Mouse (Mus musculus) limb, embryonic 10.5 days (tissue): Measurements from ENCODE around the gene Srprb. TPM values are rescaled to one million over a fixed set of nuclear protein-coding genes. Genes with fewer than 3 reads are reported as not detected.
A peak's percentile ranks its signal among the peaks of the same experiment; 100 is the strongest.

ENCODE experiments used
- DNase-seq: peaks from one replicate; pipeline ENCODE4 v3.0.0-alpha.2; 2017; ENCODE audit warnings: low spot score
- H3K27ac ChIP-seq: fragments of 300-500 bp; sonication (generic); 2 replicates; pipeline ENCODE4 v1.5.1; 2016; ENCODE audit warnings: mild to moderate bottlenecking
- H3K27me3 ChIP-seq: fragments of 300-500 bp; sonication (generic); 2 replicates; pipeline ENCODE4 v1.6.1; 2016; ENCODE audit warnings: low read depth, mild to moderate bottlenecking; ENCODE audit not compliant: poor library complexity, severe bottlenecking
- H3K36me3 ChIP-seq: fragments of 300-500 bp; sonication (generic); 2 replicates; pipeline ENCODE4 v1.6.1; 2016; ENCODE audit warnings: mild to moderate bottlenecking, moderate library complexity
- H3K4me1 ChIP-seq: fragments of 300-500 bp; sonication (generic); 2 replicates; pipeline ENCODE4 v1.6.1; 2016
- H3K4me3 ChIP-seq: fragments of 300-500 bp; sonication (generic); 2 replicates; pipeline ENCODE4 v1.5.1; 2016; ENCODE audit warnings: mild to moderate bottlenecking, moderate library complexity
- H3K9me3 ChIP-seq: fragments of 300-500 bp; sonication (generic); replicated peaks from 2 replicates; pipeline ENCODE4 v1.6.1; 2016; ENCODE audit warnings: mild to moderate bottlenecking
- WGBS: fragments of 180-500 bp; shearing (Covaris S2); methylation state at CpG from one replicate; pipeline ENCODE4 v1.1.7; 2016; 5-methylcytosine and 5-hydroxymethylcytosine counted together
- polyA plus RNA-seq: library from polyadenylated mRNA; unstranded; fragments of >200 nt; fragmentation: Nextera tagmentation; extraction: Ambion mirVana; gene quantifications from 2 replicates; pipeline ENCODE4 v1.2.1, GENCODE M21; 2016

The Srprb gene
- 72.4 and 74.1 TPM in 2 replicates for polyA plus RNA-seq

DNA sequence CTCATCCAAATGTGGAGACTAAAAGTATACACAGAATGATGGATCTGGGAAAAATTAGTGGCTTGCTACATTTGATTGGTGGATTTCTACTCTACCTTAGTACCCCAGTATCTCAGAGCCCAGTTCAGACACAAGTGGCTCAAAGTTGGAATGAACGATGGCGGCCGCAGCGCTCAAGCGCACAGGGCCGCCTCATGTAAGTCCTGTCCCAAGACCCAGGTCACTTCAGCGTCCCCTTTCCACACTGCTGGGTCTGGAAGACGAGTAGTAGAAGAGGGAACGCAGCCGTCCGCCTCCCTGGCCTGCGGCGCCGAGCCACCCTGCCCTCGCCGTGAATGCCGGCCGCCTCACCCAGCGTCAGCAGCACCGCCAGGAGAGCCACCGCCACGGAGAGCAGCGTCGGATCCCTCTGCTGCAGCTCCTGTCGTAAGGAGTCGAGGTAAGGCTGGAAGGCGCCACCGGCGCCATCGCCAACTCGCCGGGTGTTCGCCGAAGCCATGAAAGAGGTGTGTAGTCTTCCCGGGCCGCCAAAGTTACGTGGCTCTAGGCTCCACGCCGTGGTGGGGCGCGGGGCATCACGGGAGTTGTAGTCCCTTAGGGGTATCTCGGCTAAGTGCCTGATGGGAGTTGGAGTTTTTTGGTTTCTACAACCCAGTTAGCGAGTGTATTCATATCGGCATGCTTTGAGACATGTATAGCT, at the start of gene Srprb:
Gene Srprb, minus strand, starts transcription at position 577 of the 700 bp plus-strand sequence.
- DNase-seq, result peak; percentile 92
- Histone ChIP-seq H3K4me3 (peak within 1 kb of the TSS; percentile 91), H3K4me1 (peaks cover 9% of the 10 kb centered on the region; the same call in 1 of the 2 replicates), H3K36me3 (peaks cover 38% of the 10 kb centered on the region), H3K27ac (peak within 1 kb of the TSS; percentile 96), H3K9me3 (no peaks in the 10 kb centered on the region), H3K27me3 (no peaks in the 10 kb centered on the region)
- WGBS, result under 1% methylated on average over 45 of the region's 45 CpGs

DNA sequence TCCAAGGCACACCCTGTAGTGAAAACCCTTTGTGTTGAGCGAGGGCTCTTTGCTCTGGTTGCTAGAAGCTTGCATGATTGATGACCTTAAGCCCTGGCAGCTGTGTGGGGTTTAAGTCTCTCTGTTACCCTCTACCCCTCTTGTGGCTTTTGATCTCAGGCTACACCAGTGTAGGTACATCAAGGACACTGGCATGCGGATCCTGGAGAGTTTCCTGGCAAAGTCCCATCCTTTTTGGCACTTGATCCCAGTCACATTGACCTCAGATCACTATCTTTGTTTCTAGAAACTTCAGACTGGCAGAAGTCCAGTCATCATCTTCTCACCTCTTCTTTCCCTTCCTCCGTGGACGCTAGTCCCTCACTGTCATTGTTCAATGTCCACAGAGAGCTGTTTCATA, 46.7 kb upstream of the Srprb start:
- Histone ChIP-seq H3K27ac (no peak overlapping the region), H3K4me3 (no peak overlapping the region), H3K4me1 (no peaks in the 10 kb centered on the region), H3K27me3 (no peaks in the 10 kb centered on the region), H3K9me3 (no peaks in the 10 kb centered on the region), H3K36me3 (no peaks in the 10 kb centered on the region)
- no peak for DNase-seq
- 64% methylated on average over 4 of the region's 4 CpGs for WGBS

DNA sequence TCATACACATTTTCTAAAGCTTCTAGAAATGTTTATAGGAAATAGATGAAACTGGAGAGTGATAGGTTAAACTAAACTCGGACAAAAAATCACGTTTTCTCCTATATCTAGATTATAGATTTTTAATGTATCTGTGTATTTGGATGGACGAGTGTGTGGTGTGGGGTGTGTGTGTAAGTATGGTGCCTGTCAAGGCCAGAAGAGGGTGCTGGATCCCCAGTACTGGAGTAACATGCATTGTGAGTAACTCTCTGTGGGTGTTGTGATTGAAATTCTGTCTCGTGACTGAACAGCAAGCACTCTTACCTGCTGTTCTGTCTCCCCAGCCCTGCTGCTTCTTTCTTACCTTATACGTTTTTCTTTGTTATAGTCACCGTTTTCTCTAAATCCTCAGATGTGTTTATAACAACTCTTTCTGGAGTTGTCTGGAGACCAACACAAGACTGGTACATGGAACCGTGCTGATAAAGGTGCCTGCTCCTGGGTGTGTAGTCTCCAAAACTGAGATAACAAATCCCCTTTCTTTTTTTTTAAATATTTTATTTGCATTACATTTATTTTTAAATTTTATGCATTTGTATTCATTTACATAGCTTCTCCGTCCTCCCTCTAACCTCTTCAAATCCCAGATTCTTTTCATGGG, 44.7 kb upstream of the Srprb start:
- Histone ChIP-seq H3K4me3 (no peak overlapping the region), H3K9me3 (no peaks in the 10 kb centered on the region), H3K4me1 (no peaks in the 10 kb centered on the region), H3K27me3 (no peaks in the 10 kb centered on the region), H3K27ac (no peak overlapping the region), H3K36me3 (no peaks in the 10 kb centered on the region)
- no peak for DNase-seq
- 87% methylated on average over 8 of the region's 8 CpGs for WGBS

DNA sequence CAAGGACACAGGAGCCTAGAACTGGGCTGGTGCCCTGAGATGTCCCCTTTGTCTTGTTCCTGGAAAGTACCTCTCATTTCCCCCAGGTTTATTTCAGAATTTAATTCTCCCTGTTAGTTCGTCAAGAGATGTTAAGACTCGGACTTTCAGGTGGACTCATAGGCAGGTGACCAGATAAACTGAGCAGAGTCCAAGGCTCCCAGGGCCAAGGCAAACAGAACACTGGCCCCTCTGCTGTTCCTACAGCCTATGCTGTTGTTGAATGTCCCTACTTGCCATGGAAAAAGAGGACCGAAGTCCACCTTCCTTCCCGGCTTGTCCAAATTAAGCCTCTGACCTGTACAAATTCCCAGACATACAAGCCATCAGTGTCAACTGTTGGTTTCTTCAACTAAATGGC, 41.7 kb upstream of the Srprb start:
- H3K36me3 ChIP-seq, result no peaks in the 10 kb centered on the region
- no peaks in the 10 kb centered on the region for H3K4me1 ChIP-seq
- H3K4me3 ChIP-seq, result no peak overlapping the region
- H3K9me3 ChIP-seq, result no peaks in the 10 kb centered on the region
- no peaks in the 10 kb centered on the region for H3K27me3 ChIP-seq
- 92% methylated on average over 4 of the region's 4 CpGs for WGBS
- H3K27ac ChIP-seq, result no peak overlapping the region
- DNase-seq, result no peak

DNA sequence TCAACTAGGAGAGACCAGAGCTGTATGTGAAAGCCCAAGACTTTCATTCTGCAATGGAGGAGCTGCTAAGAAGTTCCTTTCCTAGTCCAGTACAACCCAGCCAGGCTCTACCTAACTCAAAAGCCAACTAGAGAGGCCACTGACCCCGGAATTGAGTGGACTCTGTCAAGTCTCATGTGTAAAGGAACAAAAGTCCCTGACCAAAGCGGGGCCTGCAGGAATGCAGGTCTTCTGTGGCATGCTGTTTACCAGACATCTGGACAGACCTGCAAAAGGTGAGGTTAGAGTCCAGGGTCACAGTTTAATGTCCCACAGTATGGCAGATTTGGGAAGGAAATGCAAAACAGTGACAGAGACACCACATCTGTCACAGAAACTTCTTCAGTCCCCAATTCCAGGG, 39.3 kb upstream of the Srprb start:
- Histone ChIP-seq H3K36me3 (no peaks in the 10 kb centered on the region), H3K27me3 (no peaks in the 10 kb centered on the region), H3K4me1 (no peaks in the 10 kb centered on the region), H3K9me3 (no peaks in the 10 kb centered on the region), H3K27ac (no peak overlapping the region), H3K4me3 (no peak overlapping the region)
- WGBS, result 82% methylated on average over 2 of the region's 2 CpGs
- DNase-seq, result no peak

DNA sequence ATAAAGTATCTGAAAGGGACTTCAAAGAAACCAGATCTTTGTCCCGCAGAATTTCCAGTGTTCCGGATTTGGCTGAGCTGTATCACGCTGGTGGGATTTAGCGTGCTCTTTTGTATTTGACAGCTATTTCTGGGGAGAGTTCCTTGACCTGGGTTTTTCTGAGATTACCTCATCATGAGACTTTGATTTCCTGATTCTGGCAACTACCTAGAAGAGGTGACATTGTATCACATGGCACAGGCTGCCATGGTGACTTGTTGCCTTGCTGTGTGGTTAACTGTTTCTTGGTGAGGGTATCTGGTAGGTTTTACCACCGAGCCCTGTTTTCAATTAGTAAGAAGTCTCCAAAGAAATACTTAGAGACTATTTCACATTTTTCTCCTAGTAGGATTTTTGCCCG, 37.5 kb upstream of the Srprb start:
- no peak for DNase-seq
- Histone ChIP-seq H3K27me3 (no peaks in the 10 kb centered on the region), H3K4me3 (no peak overlapping the region), H3K4me1 (peaks cover 4% of the 10 kb centered on the region; the same call in 1 of the 2 replicates), H3K9me3 (no peaks in the 10 kb centered on the region), H3K36me3 (no peaks in the 10 kb centered on the region), H3K27ac (no peak overlapping the region)
- WGBS, result 88% methylated on average over 6 of the region's 6 CpGs

DNA sequence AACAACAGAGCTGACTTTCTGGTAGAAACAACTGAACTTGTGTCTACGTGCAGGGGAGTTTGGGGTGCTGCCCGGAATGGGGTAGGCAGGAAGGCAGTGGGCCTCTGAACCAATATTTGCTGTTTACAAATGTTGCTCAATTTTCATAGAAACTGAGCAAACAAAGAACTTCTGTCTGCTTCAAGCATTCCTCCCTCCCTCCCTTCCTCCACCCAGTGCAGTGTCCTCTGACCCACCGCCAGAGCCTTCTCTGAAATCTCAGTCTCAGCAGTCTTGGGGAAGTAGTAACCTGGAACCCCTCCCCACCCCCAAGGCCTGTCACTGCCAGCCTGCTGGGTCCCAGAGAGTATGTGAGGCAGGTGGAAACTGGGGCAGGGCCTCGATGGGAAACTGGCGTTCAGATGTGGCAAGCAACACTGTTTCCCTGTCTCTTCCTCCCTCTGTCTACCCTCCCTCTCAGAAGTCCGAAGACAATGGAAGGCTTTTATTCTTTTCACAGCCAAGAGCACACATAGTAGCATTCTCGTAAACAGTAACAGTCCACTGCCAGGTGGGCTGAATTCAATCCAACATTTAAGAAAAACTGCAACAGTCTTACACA, 32.7 kb upstream of the Srprb start:
- 83% methylated on average over 7 of the region's 7 CpGs for WGBS
- H3K27ac ChIP-seq, result peak overlapping the region; percentile 59; the same call in 1 of the 2 replicates

DNA sequence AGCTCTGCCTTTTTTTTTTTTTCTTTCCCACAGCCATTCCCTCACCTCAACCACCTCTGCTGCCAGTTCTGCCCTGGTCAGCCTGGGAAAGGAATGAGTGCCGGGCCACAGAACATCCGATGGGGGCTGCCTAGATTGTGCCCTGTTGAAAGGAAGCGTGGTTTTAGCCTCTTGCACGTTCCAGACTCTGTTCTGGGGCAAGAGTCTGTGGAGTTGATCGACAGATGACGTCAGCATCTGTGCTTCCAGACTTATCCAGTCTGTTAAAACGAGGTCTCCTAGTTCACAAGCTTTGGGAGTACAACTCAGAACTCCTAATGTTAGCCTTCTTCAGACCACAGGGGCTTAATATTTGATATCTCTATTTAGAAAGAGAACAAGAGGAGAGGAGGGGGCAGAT, 32.1 kb upstream of the Srprb start:
- Histone ChIP-seq H3K27ac (0 out of 2 replicates have a peak overlapping the region, but pooled peaks have one; percentile 42), H3K4me3 (no peak overlapping the region), H3K36me3 (no peaks in the 10 kb centered on the region), H3K4me1 (peaks cover 22% of the 10 kb centered on the region), H3K9me3 (no peaks in the 10 kb centered on the region), H3K27me3 (no peaks in the 10 kb centered on the region)
- 85% methylated on average over 7 of the region's 7 CpGs for WGBS
- no peak for DNase-seq

More for the DNA sequence above, 32.7 kb upstream of the Srprb start:
- H3K4me1 ChIP-seq, result peaks cover 22% of the 10 kb centered on the region
- no peaks in the 10 kb centered on the region for H3K36me3 ChIP-seq
- no peaks in the 10 kb centered on the region for H3K9me3 ChIP-seq
- H3K4me3 ChIP-seq, result no peak overlapping the region
- H3K27me3 ChIP-seq, result no peaks in the 10 kb centered on the region
- DNase-seq, result no peak

DNA sequence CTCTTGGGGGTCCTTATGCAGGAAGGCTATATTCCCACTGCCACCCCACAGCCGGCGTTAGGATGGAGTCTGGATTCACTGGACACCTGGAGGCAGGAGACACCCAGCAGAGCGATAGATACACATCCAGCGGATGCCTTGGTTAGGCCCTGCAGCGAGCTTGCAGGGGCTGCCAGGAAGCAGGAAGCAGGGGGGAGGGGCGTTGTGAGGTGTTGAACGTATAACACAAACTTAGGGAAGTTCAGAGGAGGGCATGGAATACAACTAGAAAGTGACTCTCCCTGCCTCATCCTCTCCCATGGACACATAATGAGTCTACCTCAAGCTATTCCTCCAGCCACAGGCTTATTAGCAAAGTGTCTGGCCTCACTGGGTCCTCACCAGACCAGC, 31.1 kb upstream of the Srprb start:
- no peak for DNase-seq
- Histone ChIP-seq H3K4me3 (no peak overlapping the region), H3K27ac (peak overlapping the region; percentile 59), H3K4me1 (peaks cover 22% of the 10 kb centered on the region), H3K9me3 (no peaks in the 10 kb centered on the region), H3K27me3 (no peaks in the 10 kb centered on the region), H3K36me3 (no peaks in the 10 kb centered on the region)
- 64% methylated on average over 7 of the region's 7 CpGs for WGBS

DNA sequence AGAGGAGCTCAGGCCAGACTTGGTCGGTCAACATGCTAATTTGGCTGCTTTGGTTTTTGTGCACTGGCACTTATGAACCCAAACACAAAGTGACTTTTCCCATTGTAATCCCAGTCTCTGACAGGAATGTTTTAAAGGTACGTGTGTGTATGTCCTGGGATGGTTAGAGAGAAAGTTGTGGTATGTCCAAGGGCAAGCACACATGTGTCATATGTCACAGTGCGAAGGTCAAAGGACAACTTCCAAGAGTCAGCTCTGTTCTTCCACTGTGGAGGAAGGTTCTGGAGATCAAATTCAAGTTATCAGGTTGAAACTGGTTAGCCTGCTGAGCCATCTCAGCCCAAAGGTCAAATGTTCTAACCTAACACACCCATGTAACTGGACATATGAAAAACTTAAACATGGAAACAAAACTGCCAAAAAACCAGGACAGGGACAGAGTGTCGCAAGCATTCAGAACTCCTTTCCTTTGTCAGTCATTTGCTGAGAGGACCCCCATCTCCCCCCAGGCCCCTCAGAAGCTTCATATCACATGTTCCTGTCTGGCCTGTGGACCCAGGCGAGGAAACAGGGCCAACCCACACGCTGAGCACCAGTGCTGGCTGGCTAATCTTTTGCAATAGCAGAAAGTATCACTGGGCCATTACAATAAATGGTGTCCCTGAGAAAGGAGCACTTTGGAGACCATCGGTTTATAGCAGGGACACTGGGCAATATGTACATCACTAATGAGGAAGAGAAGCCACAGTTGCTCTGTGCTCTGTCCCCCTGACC, 30.5 kb upstream of the Srprb start:
- peak overlapping the region; percentile 59 for H3K27ac ChIP-seq
- no peaks in the 10 kb centered on the region for H3K27me3 ChIP-seq
- no peaks in the 10 kb centered on the region for H3K9me3 ChIP-seq
- no peak for DNase-seq
- H3K4me3 ChIP-seq, result no peak overlapping the region
- H3K36me3 ChIP-seq, result no peaks in the 10 kb centered on the region
- H3K4me1 ChIP-seq, result peaks cover 22% of the 10 kb centered on the region
- 89% methylated on average over 7 of the region's 7 CpGs for WGBS

DNA sequence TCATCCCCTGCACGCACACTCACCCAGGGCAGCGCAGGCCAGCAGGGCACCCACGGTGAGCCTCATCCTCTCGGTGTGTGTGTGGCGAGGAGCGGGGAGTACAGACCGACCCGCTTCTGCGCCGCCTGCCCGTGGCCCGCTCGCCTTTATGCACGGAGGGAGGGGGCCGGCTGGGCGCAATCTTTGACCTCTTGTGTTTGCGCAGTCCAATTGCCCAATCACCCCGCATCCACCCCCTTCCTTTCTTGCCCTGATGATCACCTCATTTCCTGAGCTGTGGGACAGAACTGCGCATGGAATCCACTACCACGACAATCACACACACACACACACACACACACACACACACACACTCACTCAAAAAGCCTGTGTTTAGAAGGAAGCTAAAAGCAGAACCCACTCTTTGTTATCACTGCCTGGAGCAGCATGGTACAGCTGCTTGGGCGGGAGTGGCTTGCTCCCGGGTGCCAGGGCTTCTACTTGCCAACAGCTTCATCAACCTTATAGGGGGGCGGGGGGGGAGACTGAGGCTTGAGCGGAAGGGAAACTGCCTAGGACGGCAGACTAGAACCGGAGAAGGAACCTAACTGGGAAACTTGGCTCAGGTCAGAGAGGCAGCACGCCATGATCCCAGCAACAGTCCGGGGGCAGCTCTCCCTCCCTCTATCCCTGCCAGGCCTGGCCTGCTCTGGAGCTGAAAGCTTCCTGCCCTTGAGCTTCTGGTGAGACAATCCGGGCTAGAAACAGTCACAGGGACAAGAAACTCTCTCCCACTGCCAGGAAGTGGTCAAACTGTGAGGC, 28.4 kb upstream of the Srprb start, which contains the start of the genes Gm20425 and Trf:
Gene Gm20425, minus strand, starts transcription at position 157 of the 801 bp plus-strand sequence.
Gene Trf, minus strand, starts transcription at position 294 of the 801 bp plus-strand sequence.
- peaks cover 22% of the 10 kb centered on the region for H3K4me1 ChIP-seq
- WGBS, result 56% methylated on average over 29 of the region's 29 CpGs
- H3K36me3 ChIP-seq, result no peaks in the 10 kb centered on the region
- no peak for DNase-seq
- H3K9me3 ChIP-seq, result no peaks in the 10 kb centered on the region
- no peaks in the 10 kb centered on the region for H3K27me3 ChIP-seq
- 0 out of 2 replicates have a peak within 1 kb of the TSS, but pooled peaks have one; percentile 6 for H3K4me3 ChIP-seq
- H3K27ac ChIP-seq, result peak within 1 kb of the TSS; percentile 76
